Mouse (Mus musculus): ENCODE results near the gene Stat6. TPM values are rescaled to one million over a fixed set of nuclear protein-coding genes. Genes with fewer than 3 reads are reported as not detected.

The Stat6 gene
- 259 TPM for polyA plus RNA-seq (2017; shearing (Covaris generic))

GRCm38 (mm10) chr10:127642772-127643552, at the start of gene Stat6:
Gene Stat6 (plus strand): TSS chr10:127642986.

DNA sequence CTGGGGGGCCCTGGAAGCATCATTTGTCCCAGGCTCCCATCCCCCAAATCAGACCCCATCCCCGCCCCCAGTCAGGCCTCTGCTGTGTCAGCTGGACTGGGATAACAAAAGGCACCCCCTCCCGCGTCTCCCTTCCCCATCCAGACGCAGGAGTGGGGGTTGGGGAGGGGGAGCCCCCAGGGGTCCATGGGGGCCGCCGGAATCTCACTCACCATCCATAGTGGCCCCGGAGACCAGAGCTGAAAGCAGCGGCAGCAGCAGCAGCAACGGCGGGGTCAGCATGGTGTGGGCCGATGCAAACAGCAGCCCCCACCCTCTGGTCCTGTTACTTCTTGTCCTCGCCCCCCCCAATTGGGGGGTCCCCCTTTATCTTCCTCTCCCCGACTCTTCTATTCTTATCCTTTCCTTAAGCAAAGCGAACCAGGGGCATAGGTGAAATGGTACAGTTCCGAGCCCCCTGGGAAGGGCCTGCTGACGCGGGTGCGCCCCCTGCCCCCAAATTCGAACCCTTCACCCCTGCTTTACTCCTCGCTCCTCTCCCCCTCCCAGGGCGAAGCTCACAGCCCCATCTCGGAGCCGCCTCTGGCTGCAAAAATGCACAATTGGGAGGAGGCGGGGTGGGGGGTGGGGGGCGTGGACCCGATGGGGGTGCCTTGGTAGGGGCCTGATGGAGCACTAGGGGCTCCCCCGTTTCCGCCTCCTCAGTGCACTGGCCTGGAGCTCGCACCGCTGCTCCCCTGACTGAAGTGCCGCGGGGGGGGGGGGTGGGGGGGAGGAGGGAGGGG, 22.2 kb upstream of the Stat6 start, which contains the start of gene Lrp1:
Gene Lrp1 (minus strand): TSS at position 743 of the 785 bp plus-strand sequence.

DNA sequence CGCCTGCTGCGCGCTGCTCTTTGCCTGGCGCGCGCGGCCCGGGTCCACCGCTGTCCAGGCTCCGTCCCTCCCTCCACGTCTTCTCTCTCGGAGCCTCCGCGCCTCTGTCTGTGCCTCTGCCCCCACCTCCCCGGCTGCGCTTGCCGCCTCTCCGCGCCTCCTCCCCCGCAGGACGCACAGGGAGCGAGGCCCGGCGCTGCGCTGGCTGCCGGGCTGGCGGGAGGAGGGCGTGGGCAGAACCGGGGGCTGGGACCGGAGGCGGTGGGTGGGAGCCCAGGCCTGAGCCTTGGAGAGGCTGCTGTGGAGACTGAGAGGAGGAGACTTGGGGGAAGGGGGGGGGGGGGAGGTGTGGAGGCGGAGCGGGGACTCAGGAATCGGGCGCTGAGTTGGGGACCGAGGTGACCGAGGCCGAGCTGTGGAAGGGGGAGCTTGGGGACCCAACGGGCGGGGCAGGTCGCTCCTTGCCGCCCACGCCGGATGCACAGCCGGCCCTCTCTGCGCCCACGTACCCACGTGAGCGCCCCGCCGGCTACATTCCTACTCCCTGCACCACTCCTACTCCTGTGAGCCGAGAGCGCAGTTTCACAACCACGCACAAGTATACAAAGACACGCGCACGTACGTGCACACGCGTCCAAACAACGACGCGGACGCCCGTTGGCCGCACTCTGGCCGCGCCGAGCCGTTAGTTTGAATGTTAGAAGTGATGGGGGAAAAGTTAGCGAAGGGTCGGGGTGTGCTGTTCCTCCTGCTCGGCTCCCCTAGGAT, 23.9 kb downstream of the Stat6 start, which contains the start of gene Nemp1:
Gene Nemp1 (plus strand): TSS at position 401 of the 768 bp plus-strand sequence.

GRCm38 (mm10) chr10:127668093-127669050, 25.6 kb downstream of the Stat6 start, which contains the start of gene Nab2:
Gene Nab2 (minus strand): TSS chr10:127668568.

DNA sequence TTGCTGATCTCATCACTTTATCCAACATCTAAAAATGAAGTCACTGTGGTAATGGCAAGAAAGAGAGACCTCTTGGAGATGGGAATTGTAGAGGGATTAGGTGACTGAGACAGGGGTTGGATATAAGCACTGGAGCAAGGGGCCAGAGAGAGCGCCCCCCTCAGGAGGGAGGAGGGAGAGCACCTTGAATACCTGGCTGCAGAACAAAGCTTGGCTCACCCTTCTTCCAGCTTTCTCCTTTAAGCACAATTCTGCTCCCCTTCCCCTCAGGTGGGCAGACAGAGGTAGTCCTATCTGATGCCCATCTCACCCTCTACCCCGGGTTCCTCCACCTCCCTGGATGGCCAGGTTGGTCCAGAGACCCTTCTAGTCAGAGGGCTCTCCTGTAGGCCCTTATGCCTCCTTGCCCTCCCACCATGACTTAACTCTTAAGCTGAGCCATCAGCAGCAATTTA, 62.0 kb downstream of the Stat6 start, which contains the start of gene Myo1a:
Gene Myo1a (plus strand): TSS at position 405 of the 455 bp plus-strand sequence.

Other genes starting within 250 kb of the Stat6 start
- not detected for gene Stac3, start 141.3 kb upstream of the Stat6 start, polyA plus RNA-seq (2017; shearing (Covaris generic))
- not detected for gene Ndufa4l2, start 128.0 kb upstream of the Stat6 start, polyA plus RNA-seq (2017; shearing (Covaris generic))
- gene Shmt2, start 120.5 kb upstream of the Stat6 start, polyA plus RNA-seq (2017; shearing (Covaris generic)): 63.9 TPM
- not detected for gene Nxph4, start 108.4 kb upstream of the Stat6 start, polyA plus RNA-seq (2017; shearing (Covaris generic))
- 1.8 TPM for gene Lrp1, start 21.8 kb upstream of the Stat6 start, polyA plus RNA-seq (2017; shearing (Covaris generic))
- 9.7 TPM for gene Nemp1, start 23.9 kb downstream of the Stat6 start, polyA plus RNA-seq (2017; shearing (Covaris generic))
- gene Nab2, start 25.6 kb downstream of the Stat6 start, polyA plus RNA-seq (2017; shearing (Covaris generic)): 29.2 TPM
- 0.40 TPM for gene Myo1a, start 62.2 kb downstream of the Stat6 start, polyA plus RNA-seq (2017; shearing (Covaris generic))
- gene Tac2, start 81.5 kb downstream of the Stat6 start, polyA plus RNA-seq (2017; shearing (Covaris generic)): not detected
- 0.44 TPM for gene Zbtb39, start 96.6 kb downstream of the Stat6 start, polyA plus RNA-seq (2017; shearing (Covaris generic))
- not detected for gene Gpr182, start 108.7 kb downstream of the Stat6 start, polyA plus RNA-seq (2017; shearing (Covaris generic))
- 0.18 TPM for gene Rdh1, start 116.7 kb downstream of the Stat6 start, polyA plus RNA-seq (2017; shearing (Covaris generic))
- not detected for gene Rdh16f1, start 116.8 kb downstream of the Stat6 start, polyA plus RNA-seq (2017; shearing (Covaris generic))
- gene Rdh9, start 133.4 kb downstream of the Stat6 start, polyA plus RNA-seq (2017; shearing (Covaris generic)): 0.57 TPM
- gene Rdh16, start 158.2 kb downstream of the Stat6 start, polyA plus RNA-seq (2017; shearing (Covaris generic)): 0.26 TPM
- not detected for gene Rdh19, start 206.9 kb downstream of the Stat6 start, polyA plus RNA-seq (2017; shearing (Covaris generic))
- not detected for gene Rdh16f2, start 223.5 kb downstream of the Stat6 start, polyA plus RNA-seq (2017; shearing (Covaris generic))
- 0.40 TPM for gene Rdh7, start 245.8 kb downstream of the Stat6 start, polyA plus RNA-seq (2017; shearing (Covaris generic))